Mouse (Mus musculus) heart, postnatal 0 days (tissue): ENCODE data around the gene Socs4. TPM values are rescaled to one million over a fixed set of nuclear protein-coding genes. Genes with fewer than 3 reads are reported as not detected.

Source experiments
- ATAC-seq: fragments of 200-750 bp; cut with Nextera tagmentation; 2 replicates; pipeline ENCODE4 v1.8.0; 2017; ENCODE audit warnings: low read depth, moderate number of reproducible peaks, moderate library complexity; ENCODE audit not compliant: insufficient read depth
- DNase-seq: peaks from one replicate; pipeline ENCODE4 v3.0.0-alpha.2; 2016; ENCODE audit warnings: low spot score
- H3K27ac ChIP-seq: fragments of 300-500 bp; sonication (generic); 2 replicates; pipeline ENCODE4 v1.5.1; 2014; ENCODE audit warnings: low read depth, mild to moderate bottlenecking
- H3K27me3 ChIP-seq: fragments of 300-500 bp; sonication (generic); 2 replicates; pipeline ENCODE4 v1.6.1; 2014; ENCODE audit warnings: low read length, mixed read lengths; ENCODE audit not compliant: control insufficient read depth, insufficient read depth
- H3K36me3 ChIP-seq: fragments of 300-500 bp; sonication (generic); replicated peaks from 2 replicates; pipeline ENCODE4 v1.6.1; 2014; ENCODE audit warnings: low read length, mixed read lengths; ENCODE audit not compliant: control insufficient read depth, insufficient read depth
- H3K4me1 ChIP-seq: fragments of 300-500 bp; sonication (generic); 2 replicates; pipeline ENCODE4 v1.6.1; 2014; ENCODE audit warnings: antibody characterized with exemption; ENCODE audit not compliant: control insufficient read depth, insufficient read depth
- H3K4me2 ChIP-seq: fragments of 300-500 bp; sonication (generic); 2 replicates; pipeline ENCODE4 v1.6.1; 2014; ENCODE audit warnings: low read depth, mild to moderate bottlenecking, low read length, moderate library complexity
- H3K4me3 ChIP-seq: fragments of 300-500 bp; sonication (generic); 2 replicates; pipeline ENCODE4 v1.5.1; 2014; ENCODE audit warnings: low read depth, low read length
- H3K9ac ChIP-seq: fragments of 300-500 bp; sonication (generic); replicated peaks from 2 replicates; pipeline ENCODE4 v1.6.1; 2014; ENCODE audit warnings: low read depth, low read length, mixed read lengths
- H3K9me3 ChIP-seq: fragments of 300-500 bp; sonication (generic); replicated peaks from 2 replicates; pipeline ENCODE4 v1.6.1; 2016; ENCODE audit warnings: low read length; ENCODE audit not compliant: control insufficient read depth
- CTCF ChIP-seq: IDR thresholded peaks from 2 replicates; pipeline ENCODE4 v1.5.1; 2016; ENCODE audit warnings: antibody characterized with exemption, control low read depth, low read depth
- EP300 ChIP-seq: IDR thresholded peaks from 2 replicates; pipeline ENCODE4 v1.6.1; 2016; ENCODE audit warnings: antibody characterized with exemption, low read depth
- WGBS: fragments of 180-500 bp; shearing (Covaris S2); extraction: QIAGEN DNeasy Blood & Tissue Kit; methylation state at CpG from one replicate; pipeline ENCODE4 v1.1.7; 2014; 5-methylcytosine and 5-hydroxymethylcytosine counted together
- polyA plus RNA-seq: library from polyadenylated mRNA; unstranded; fragments of >200 nt; fragmentation: Nextera tagmentation; extraction: Ambion mirVana; gene quantifications from 2 replicates; pipeline ENCODE4 v1.2.1, GENCODE M21; 2015
- total RNA-seq: library from RNA; depleted of rRNA; stranded (reverse); fragments of >200 nt; gene quantifications from 2 replicates; pipeline ENCODE4 v1.2.3, GENCODE M21; 2014; ENCODE audit warnings: low replicate concordance

Gene Socs4
- total and polyA plus RNA-seq, 2 experiments from 2014 or later, result 1.9 to 3.3 TPM

- Histone ChIP-seq H3K27ac (no peak overlapping the region), H3K4me2 (no peak overlapping the region), H3K4me3 (no peak overlapping the region), H3K36me3 (peaks cover 46% of the 10 kb centered on the region), H3K9ac (no peak overlapping the region), H3K9me3 (no peaks in the 10 kb centered on the region), H3K27me3 (no peaks in the 10 kb centered on the region), H3K4me1 (no peaks in the 10 kb centered on the region)
- no peak for TF ChIP-seq CTCF
- no peak for TF ChIP-seq EP300
- WGBS, result 94% methylated on average over 3 of the region's 3 CpGs
- DNase-seq, result no peak
- no peak for ATAC-seq
These were observed 11.9 kb upstream of the Socs4 start for GRCm38 (mm10) chr14:47264866-47265265.

GRCm38 (mm10) chr14:47265829-47266228 is 10.9 kb upstream of the Socs4 start:
- no peak overlapping the region for H3K4me2 ChIP-seq
- H3K9ac ChIP-seq, result no peak overlapping the region
- no peak overlapping the region for H3K27ac ChIP-seq
- 88% methylated on average over 8 of the region's 8 CpGs for WGBS
- DNase-seq (no peak), ATAC-seq (no peak)
- no peaks in the 10 kb centered on the region for H3K27me3 ChIP-seq
- H3K4me3 ChIP-seq, result no peak overlapping the region
- no peaks in the 10 kb centered on the region for H3K9me3 ChIP-seq
- no peaks in the 10 kb centered on the region for H3K4me1 ChIP-seq
- peaks cover 54% of the 10 kb centered on the region for H3K36me3 ChIP-seq
- no peak for TF ChIP-seq EP300
- no peak for TF ChIP-seq CTCF

- H3K27me3 ChIP-seq, result no peaks in the 10 kb centered on the region
- no peak overlapping the region for H3K27ac ChIP-seq
- no peak for TF ChIP-seq EP300
- H3K9ac ChIP-seq, result no peak overlapping the region
- DNase-seq (no peak), ATAC-seq (no peak)
- H3K4me2 ChIP-seq, result no peak overlapping the region
- H3K36me3 ChIP-seq, result peaks cover 60% of the 10 kb centered on the region
- H3K9me3 ChIP-seq, result no peaks in the 10 kb centered on the region
- no peak overlapping the region for H3K4me3 ChIP-seq
- H3K4me1 ChIP-seq, result no peaks in the 10 kb centered on the region
- WGBS, result 98% methylated on average over 4 of the region's 4 CpGs
These were observed 7.7 kb upstream of the Socs4 start for GRCm38 (mm10) chr14:47269056-47269455.

- DNase-seq (no peak), ATAC-seq (no peak)
- H3K4me2 ChIP-seq, result no peak overlapping the region
- H3K4me1 ChIP-seq, result no peaks in the 10 kb centered on the region
- no peaks in the 10 kb centered on the region for H3K27me3 ChIP-seq
- no peaks in the 10 kb centered on the region for H3K9me3 ChIP-seq
- no peak overlapping the region for H3K27ac ChIP-seq
- 91% methylated on average over 2 of the region's 2 CpGs for WGBS
- TF ChIP-seq EP300 (no peak), CTCF (no peak)
- no peak overlapping the region for H3K4me3 ChIP-seq
- peaks cover 60% of the 10 kb centered on the region for H3K36me3 ChIP-seq
- no peak overlapping the region for H3K9ac ChIP-seq
These were observed 7.0 kb upstream of the Socs4 start for GRCm38 (mm10) chr14:47269706-47270105.

GRCm38 (mm10) chr14:47273751-47274150 is 3.0 kb upstream of the Socs4 start:
- Histone ChIP-seq H3K36me3 (peaks cover 31% of the 10 kb centered on the region), H3K4me3 (no peak overlapping the region), H3K9me3 (no peaks in the 10 kb centered on the region), H3K4me1 (peaks cover 10% of the 10 kb centered on the region; the same call in 1 of the 2 replicates), H3K27me3 (no peaks in the 10 kb centered on the region), H3K27ac (no peak overlapping the region), H3K4me2 (no peak overlapping the region), H3K9ac (no peak overlapping the region)
- WGBS, result 84% methylated on average over 3 of the region's 3 CpGs
- no peak for ATAC-seq
- DNase-seq, result no peak
- TF ChIP-seq CTCF (no peak), EP300 (no peak)

GRCm38 (mm10) chr14:47275417-47275816 is 1.3 kb upstream of the Socs4 start:
- no peak overlapping the region for H3K9ac ChIP-seq
- peaks cover 10% of the 10 kb centered on the region; the same call in 1 of the 2 replicates for H3K4me1 ChIP-seq
- peaks cover 15% of the 10 kb centered on the region for H3K36me3 ChIP-seq
- H3K9me3 ChIP-seq, result no peaks in the 10 kb centered on the region
- no peak for ATAC-seq
- DNase-seq, result no peak
- 0 out of 2 replicates have a peak overlapping the region, but pooled peaks have one; percentile 9 for H3K4me3 ChIP-seq
- H3K27me3 ChIP-seq, result no peaks in the 10 kb centered on the region
- peak overlapping the region; percentile 99 for H3K4me2 ChIP-seq
- TF ChIP-seq CTCF (no peak), EP300 (no peak)
- H3K27ac ChIP-seq, result no peak overlapping the region
- 36% methylated on average over 3 of the region's 3 CpGs for WGBS
